In the genomic region with DNA sequence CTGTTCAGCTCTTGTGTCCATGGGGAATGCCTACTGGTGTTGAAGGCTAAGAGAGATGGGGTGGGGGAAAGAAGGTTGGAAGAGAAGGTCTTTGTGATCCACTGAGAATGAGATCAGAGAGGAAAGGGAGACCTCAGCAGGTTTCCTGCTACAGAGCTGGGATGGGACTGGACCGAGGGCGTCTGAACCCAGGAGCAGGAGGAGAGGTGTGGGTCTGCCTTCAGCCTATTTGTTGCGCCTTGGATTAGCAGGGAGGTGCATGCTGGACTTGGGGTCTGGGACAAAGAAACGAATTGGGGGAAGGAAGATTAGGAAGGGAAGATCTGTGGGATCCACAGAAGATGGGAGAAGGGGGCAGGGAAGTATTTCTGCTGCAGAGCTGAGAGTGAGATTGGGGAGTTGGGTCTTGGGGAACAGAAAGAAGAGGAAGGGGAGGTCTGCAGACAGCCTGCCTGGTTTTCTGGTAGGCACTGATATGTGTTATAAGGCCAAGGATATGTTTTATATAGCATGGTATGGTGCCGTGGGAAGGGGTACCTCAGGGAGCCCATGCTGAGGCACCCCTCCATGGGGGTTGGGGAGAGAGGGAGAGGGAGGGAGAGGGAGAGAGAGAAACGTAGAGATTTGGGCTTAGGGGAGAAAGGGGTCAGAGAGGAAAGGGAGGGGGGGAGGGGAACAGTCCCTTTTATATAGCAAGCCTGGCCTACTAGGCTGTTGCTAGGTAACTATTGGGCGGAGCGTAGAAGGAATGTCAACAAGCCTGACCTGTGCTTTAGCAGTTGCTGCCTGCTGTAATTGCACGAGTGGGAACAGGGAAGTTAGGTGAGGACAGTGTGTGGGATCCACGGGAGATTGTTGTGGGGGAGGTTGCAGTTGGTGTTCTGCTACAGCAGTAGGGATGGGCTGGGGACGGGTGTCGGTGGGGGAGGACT, we compare ENCODE assay signal across 8 mouse cellular contexts. TPM values are rescaled to one million over a fixed set of nuclear protein-coding genes. Genes with fewer than 3 reads are reported as not detected.
DNase-seq lines count a peak whose midpoint lies in the region; ATAC-seq and TF ChIP-seq lines count a peak whose summit lies in the region.
"Had no signal": no experiment of that assay in that cellular context is flagged by ENCODE, and none has a peak within 500 bp of the region (broad histone marks: within the 10 kb centered on the region; RNA-seq: fewer than 3 reads in every experiment).

No protein-coding gene starts in this region.

- H3K36me3 ChIP-seq in ES-E14 (ENCODE audit: control insufficient read depth, insufficient read depth, low read length, poor library complexity, severe bottlenecking): no peaks in the 10 kb centered on the region
- H3K36me3 ChIP-seq in hindbrain, embryonic 11.5 days (ENCODE audit: control insufficient read depth, insufficient read depth, low read length): no peaks in the 10 kb centered on the region
- H3K36me3 ChIP-seq in midbrain, embryonic 10.5 days: no peaks in the 10 kb centered on the region

- WGBS in hindbrain, embryonic 11.5 days: 21% methylated on average over 12 of the region's 12 CpGs
- 15% methylated on average over 12 of the region's 12 CpGs for WGBS in midbrain, embryonic 10.5 days

- no peaks in the 10 kb centered on the region for H3K27me3 ChIP-seq in hindbrain, embryonic 11.5 days (ENCODE audit: control insufficient read depth, insufficient read depth, low read length)
- no peaks in the 10 kb centered on the region for H3K27me3 ChIP-seq in midbrain, embryonic 10.5 days (ENCODE audit: low read depth, poor library complexity, severe bottlenecking)

- peak overlapping the region in 1 of 2 experiments; percentile 16; a peak in 1 of 4 replicates for H3K4me3 ChIP-seq in ES-E14 (ENCODE audit: insufficient read depth in 1 of 2, low read depth in 1 of 2, low read length in 2 of 2, poor library complexity in 1 of 2, severe bottlenecking in 1 of 2)
- no peak overlapping the region for H3K4me3 ChIP-seq in hindbrain, embryonic 11.5 days (ENCODE audit: low read depth, low read length)
- H3K4me3 ChIP-seq in midbrain, embryonic 10.5 days: peak overlapping the region; percentile 38
- H3K4me3 ChIP-seq: myocyte had no signal

- ATAC-seq in hindbrain, embryonic 11.5 days (ENCODE audit: low FRiP score): peak; percentile 92
- no peak for ATAC-seq in granulocyte monocyte progenitor cell, adult 5-6 weeks (replicated peaks; ENCODE audit: poor library complexity, severe bottlenecking)

- peaks cover 0 to 6% of the 10 kb centered on the region in 2 experiments; a peak in 2 of 4 replicates for H3K4me1 ChIP-seq in ES-E14 (ENCODE audit: control insufficient read depth in 2 of 2, insufficient read depth in 2 of 2, low read length in 2 of 2, poor library complexity in 1 of 2)
- 0 out of 2 replicates have a peak, but pooled peaks cover 4% of the 10 kb centered on the region for H3K4me1 ChIP-seq in hindbrain, embryonic 11.5 days (replicated peaks; ENCODE audit: control insufficient read depth, insufficient read depth, low read length)
- H3K4me1 ChIP-seq in midbrain, embryonic 10.5 days: peaks cover 18% of the 10 kb centered on the region

- no peaks in the 10 kb centered on the region for H3K9me3 ChIP-seq in ES-E14 (ENCODE audit: control insufficient read depth, insufficient read depth, low read depth, low read length)
- no peaks in the 10 kb centered on the region for H3K9me3 ChIP-seq in hindbrain, embryonic 11.5 days (ENCODE audit: control insufficient read depth, low read length)
- H3K9me3 ChIP-seq in midbrain, embryonic 10.5 days (replicated peaks): no peaks in the 10 kb centered on the region

- in situ Hi-C loops in ES-E14 (cut with MboI; ENCODE audit: low sequenced_read_pairs in 2 of 2, unreplicated experiment in 2 of 2): no loop called here

- DNase-seq in ES-CJ7 (ENCODE audit: low read depth, low spot score) (peak; percentile 85), ES-E14 (ENCODE audit: low read depth, low spot score) (peak; percentile 77)
- DNase-seq in hindbrain, embryonic 11.5 days (ENCODE audit: low spot score): peak; percentile 75
- peak; percentile 70 for DNase-seq in midbrain, embryonic 10.5 days (ENCODE audit: low spot score)
- DNase-seq in cerebellum, adult 11 months: no peak
- no peak for DNase-seq in ovary, postnatal 14 days (ENCODE audit: low spot score)

- H3K4me2 ChIP-seq in hindbrain, embryonic 11.5 days (replicated peaks; ENCODE audit: low read depth, low read length): 0 out of 2 replicates have a peak overlapping the region, but pooled peaks have one; percentile 28

- no peak overlapping the region; the same call in 1 of the 2 replicates for H3K27ac ChIP-seq in ES-E14 (ENCODE audit: insufficient read depth, low read depth, low read length, poor library complexity, severe bottlenecking)
- H3K27ac ChIP-seq in hindbrain, embryonic 11.5 days (ENCODE audit: low read depth, low read length): no peak overlapping the region
- peak overlapping the region; percentile 82 for H3K27ac ChIP-seq in midbrain, embryonic 10.5 days (replicated peaks)

- H3K9ac ChIP-seq in ES-E14 (ENCODE audit: insufficient read depth, low read depth, low read length, poor library complexity, severe bottlenecking): no peak overlapping the region
- H3K9ac ChIP-seq in hindbrain, embryonic 11.5 days (ENCODE audit: low read depth, low read length): 0 out of 2 replicates have a peak overlapping the region, but pooled peaks have one; percentile 23

TF ChIP-seq in ES-E14, 5 proteins besides CTCF, POLR2A, EP300 and RAD21:
- no peak for TF ChIP-seq HCFC1 (IDR thresholded peaks at IDR 0.05; ENCODE audit: borderline replicate concordance, insufficient read depth, low read length)
- no peak for TF ChIP-seq ZNF384 (IDR thresholded peaks at IDR 0.05; ENCODE audit: low read depth, low read length)
- TF ChIP-seq CHD2 (IDR thresholded peaks at IDR 0.05; ENCODE audit: low read depth, low read length): no peak; the same call in 1 of the 2 replicates
- no peak for TF ChIP-seq MAFK (IDR thresholded peaks at IDR 0.05; ENCODE audit: insufficient read depth, low read depth, low read length)
- no peak for TF ChIP-seq ZC3H11A (IDR thresholded peaks at IDR 0.05; ENCODE audit: borderline replicate concordance, low read depth, low read length)

RNA-seq across cellular contexts. Expression of a gene that starts 38.3 kb away (rescaled TPM):
- total RNA-seq in ES-E14 (2012; rRNA removed): 8.4 and 18.6 TPM in 2 replicates
- polyA plus RNA-seq in hindbrain, embryonic 11.5 days (2014; fragmentation: Nextera tagmentation; extraction: Ambion mirVana): 14.3 and 22.4 TPM in 2 replicates
- polyA plus RNA-seq in midbrain, embryonic 10.5 days (2016; fragmentation: Nextera tagmentation; extraction: Ambion mirVana): 3.4 and 6.7 TPM in 2 replicates
- total RNA-seq in granulocyte monocyte progenitor cell, adult 5-6 weeks (2014; fragmentation: Nextera tagmentation): 25.0 and 26.7 TPM in 2 replicates
- total RNA-seq in granulocyte monocyte progenitor cell, adult 5-6 weeks (2017): 15.4 and 18.4 TPM in 2 replicates

Comparison
In these comparisons a context has a peak if more than half of its experiments do, and no peak if none do; other contexts are left out.
1. DNase-seq: peak in ES-CJ7 (single experiment), ES-E14 (single experiment), hindbrain, embryonic 11.5 days (single experiment) and midbrain, embryonic 10.5 days (single experiment); none in cerebellum, adult 11 months (single experiment) and ovary, postnatal 14 days (single experiment).